Mouse (Mus musculus) A20 (cell line): ENCODE results near the gene Vamp5.

Experiments
- DNase-seq: peaks from one replicate; pipeline ENCODE4 v3.0.0-alpha.2; 2011; ENCODE audit warnings: low read depth, low spot score

Gene Vamp5

GRCm38 (mm10) chr6:72346261-72346660 is 34.0 kb downstream of the Vamp5 start:
- DNase-seq = peak; percentile 30

GRCm38 (mm10) chr6:72345633-72346032 is 34.6 kb downstream of the Vamp5 start:
- no peak for DNase-seq

- peak; percentile 88 for DNase-seq
Measured at GRCm38 (mm10) chr6:72345074-72345567, 35.1 kb downstream of the Vamp5 start, which contains the start of gene Usp39. Usp39 (minus strand) TSS chr6:72345184.

- no peak for DNase-seq
Measured at GRCm38 (mm10) chr6:72344396-72345073, 35.7 kb downstream of the Vamp5 start.

GRCm38 (mm10) chr6:72340481-72340880 is 39.8 kb downstream of the Vamp5 start:
- no peak for DNase-seq

- DNase-seq = no peak
Measured at GRCm38 (mm10) chr6:72333111-72333510, 47.2 kb downstream of the Vamp5 start.

- DNase-seq = no peak
Measured at GRCm38 (mm10) chr6:72330133-72330532, 50.1 kb downstream of the Vamp5 start.

GRCm38 (mm10) chr6:72329019-72329418 is 51.2 kb downstream of the Vamp5 start:
- no peak for DNase-seq

GRCm38 (mm10) chr6:72326274-72326673 is 54.0 kb downstream of the Vamp5 start:
- DNase-seq = peak; percentile 29

- no peak for DNase-seq
Measured at GRCm38 (mm10) chr6:72323786-72324508, 56.3 kb downstream of the Vamp5 start.

- no peak for DNase-seq
Measured at GRCm38 (mm10) chr6:72322936-72323335, 57.3 kb downstream of the Vamp5 start.

- DNase-seq = peak; percentile 2
Measured at GRCm38 (mm10) chr6:72319019-72319418, 61.2 kb downstream of the Vamp5 start.
